Mouse (Mus musculus) heart, adult 9 months (tissue): ENCODE measurements around the gene Fars2.
A peak's percentile ranks its signal among the peaks of the same experiment; 100 is the strongest.

ENCODE experiments used
- DNase-seq, 2 experiments: peaks; one replicate each; pipeline ENCODE4 v3.0.0; 2022; ENCODE audit warnings: low spot score in 2 of 2

The Fars2 gene

DNA sequence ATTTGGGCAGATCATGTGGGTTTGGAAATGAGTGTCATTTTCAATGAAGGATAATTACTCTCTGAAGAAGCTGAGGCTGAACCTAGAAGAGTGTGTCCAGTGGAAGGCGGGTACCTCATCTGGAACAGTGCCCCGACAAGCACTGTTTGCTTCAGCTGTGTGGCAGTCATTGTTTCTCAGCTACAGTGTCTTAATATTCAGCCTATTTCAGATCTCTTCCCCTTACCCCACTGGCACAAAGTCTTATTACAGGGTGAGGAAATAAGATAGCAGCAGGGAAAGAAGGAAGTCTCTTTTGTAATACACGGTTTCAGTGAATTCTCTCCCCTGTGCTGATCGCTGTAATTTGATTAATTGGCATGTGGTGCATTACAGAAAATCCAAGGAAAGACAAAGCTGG is 101.1 kb downstream of the Fars2 start:
- no peak for DNase-seq

DNA sequence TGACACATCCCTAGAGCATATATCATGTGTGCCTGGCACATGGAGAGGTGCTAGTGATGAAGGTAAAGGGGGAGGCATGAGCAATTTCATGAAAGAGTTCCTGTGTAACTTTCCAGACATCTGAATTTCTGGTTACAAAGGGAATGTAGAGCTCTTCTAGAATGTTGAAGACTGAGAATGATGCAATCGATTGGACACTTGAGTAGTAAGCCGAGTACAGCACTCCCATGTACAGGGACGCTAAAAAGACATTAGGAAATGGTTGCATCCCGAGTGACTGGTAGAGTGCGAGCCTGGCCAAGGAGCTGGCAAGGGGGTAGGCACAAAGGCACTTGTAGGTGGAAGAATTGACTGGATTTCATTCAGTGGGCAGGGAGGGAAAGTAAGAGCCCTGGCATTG is 102.3 kb downstream of the Fars2 start:
- no peak for DNase-seq

DNA sequence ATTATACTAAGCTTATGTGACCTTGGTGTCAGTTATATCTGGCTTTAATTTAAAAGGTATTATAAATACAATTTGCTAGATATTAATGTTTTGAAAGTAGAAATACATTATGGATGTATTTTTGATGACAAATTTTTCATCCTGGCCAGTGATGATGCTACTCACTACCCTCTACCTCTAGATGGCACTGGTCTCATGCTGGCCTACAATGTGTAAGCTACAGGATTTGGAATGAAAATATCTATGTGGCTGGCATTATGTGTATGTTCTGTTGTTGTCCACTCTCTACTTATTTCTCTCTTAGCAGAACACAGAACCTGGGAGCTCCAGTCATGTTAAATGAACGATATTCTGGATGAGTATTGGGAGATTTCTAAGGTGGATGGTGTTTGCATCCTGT is 104.7 kb downstream of the Fars2 start:
- DNase-seq, result no peak

DNA sequence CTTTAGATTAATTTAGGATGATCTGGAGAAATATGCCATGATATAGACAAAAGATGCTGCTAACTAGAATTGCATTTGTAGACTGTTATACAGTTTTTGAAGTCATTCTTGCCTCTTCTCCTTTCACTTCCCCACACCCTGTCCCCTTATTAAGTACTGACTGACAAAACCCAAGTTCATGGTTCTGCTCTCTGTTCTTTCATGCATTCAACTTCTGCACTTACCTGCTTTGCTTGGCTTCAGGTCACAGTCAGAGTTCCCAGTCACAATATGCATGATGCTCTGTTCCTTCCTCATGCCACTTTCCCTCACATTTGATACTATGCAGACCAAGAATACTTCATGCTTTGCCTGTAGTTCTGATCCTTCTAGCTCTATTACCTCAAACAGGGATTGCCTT is 105.5 kb downstream of the Fars2 start:
- no peak for DNase-seq

DNA sequence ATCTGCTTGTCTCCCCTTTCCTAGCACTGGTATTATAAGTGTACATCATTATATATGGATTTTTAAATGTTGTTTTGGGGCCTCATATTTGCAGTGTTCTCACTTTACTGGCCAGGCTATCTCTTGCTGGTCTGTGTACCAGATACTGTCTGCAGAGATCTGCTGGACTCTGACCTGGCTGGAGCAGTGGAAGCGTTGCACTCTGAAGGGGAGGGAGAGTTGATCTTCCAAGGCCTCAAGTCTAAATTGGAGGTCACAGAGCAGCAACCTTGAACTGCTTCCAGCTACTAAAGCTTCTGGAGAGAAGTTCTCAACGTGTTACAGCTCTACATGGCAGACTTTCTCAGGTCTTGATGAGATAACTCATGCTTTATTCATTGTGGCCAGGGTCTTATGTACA is 107.2 kb downstream of the Fars2 start:
- no peak for DNase-seq

DNA sequence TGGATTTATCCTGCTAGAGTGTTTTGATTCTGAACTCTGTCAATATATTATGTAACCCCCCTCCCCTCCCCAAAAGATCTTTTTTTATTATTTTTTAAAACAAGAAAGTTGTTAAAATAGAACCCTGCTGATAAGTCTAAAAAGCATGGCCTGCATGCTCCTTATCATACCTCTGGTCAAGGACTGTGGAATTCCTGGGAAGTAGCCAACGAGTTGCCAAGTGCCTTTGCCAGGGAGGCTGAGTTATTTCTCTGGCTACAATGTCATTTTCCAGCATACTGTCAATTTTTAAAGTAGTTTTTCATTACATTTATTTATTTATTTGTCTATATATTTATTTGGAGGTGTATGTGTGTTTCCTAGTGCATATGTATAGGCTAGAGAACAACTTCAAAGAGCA is 125.0 kb downstream of the Fars2 start:
- peak in 1 of 2 experiments; percentile 5 for DNase-seq

DNA sequence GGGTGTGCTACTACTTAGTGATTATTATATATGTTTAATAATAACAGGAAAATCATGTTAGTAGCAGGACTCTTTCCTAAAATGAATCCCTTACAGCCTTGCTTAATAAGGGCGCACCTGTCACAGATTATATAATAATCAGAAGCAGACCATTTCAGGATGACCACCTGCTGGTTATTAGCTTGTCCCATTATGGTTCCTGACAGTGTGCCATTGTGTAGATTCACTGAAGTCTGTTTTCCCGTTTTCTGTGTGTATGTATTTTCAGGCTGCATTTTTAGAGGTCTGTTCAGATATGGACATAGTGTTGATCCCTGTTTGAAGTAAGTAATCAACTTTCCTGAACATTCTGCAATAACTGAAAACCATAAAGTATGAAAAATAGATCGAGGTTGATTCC is 136.7 kb downstream of the Fars2 start:
- no peak for DNase-seq

DNA sequence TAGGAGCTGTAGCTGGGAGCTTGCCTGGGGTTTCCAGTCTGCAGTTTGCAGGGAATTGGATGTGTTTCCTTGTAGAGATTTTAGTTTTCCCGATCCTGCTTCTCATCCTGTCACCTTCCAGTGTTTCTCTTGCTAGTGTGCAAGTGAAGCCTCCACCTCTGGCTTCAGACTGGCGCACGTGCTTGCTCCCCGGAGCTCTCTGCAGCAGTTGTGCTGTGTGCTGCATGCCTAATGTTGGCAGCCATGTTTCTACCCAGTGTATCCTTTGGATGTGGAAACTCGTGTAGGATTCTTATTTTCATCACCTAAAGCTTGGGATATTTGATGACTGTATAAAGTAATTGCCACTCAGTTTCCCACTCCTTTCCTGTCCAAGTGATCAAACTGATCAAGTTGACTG is 140.0 kb downstream of the Fars2 start:
- no peak for DNase-seq

DNA sequence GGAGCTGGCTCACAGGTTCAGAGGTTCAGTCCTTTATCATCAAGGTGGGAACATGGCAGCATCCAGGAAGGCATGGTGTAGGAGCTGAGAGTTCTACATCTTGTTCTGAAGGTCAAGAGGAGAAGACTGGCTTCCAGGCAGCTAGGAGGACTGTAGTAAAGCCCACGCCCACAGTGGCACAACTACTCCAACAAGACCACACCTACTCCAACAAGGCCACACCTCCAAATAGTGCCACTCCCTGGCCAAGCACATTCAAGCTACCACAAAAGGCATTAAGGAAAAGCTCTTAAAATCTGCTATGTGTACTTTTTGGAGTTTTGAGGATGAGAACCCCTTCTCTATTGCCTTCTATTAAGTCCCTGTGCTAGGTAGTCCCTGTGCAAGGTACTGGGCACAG is 142.5 kb downstream of the Fars2 start:
- DNase-seq, result no peak

DNA sequence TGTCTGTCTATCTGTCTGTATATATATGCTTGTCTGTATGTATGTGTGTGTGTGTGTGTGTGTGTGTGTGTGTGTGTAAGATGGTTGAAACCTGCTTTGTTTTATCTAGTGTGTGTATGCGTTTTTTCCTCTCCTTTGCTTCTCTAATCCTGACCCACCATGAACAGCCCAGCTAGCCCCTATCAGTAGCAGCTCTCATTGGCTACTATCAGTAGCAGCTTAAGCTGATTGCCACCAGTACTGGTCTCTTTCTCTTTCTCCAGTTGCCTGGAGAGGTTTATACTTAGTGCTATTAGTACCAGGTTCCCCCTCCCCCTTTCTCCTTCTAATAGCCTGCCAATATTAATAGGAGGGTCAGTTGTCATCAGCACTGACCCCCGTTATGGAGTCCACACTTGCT is 144.1 kb downstream of the Fars2 start:
- DNase-seq, result no peak

DNA sequence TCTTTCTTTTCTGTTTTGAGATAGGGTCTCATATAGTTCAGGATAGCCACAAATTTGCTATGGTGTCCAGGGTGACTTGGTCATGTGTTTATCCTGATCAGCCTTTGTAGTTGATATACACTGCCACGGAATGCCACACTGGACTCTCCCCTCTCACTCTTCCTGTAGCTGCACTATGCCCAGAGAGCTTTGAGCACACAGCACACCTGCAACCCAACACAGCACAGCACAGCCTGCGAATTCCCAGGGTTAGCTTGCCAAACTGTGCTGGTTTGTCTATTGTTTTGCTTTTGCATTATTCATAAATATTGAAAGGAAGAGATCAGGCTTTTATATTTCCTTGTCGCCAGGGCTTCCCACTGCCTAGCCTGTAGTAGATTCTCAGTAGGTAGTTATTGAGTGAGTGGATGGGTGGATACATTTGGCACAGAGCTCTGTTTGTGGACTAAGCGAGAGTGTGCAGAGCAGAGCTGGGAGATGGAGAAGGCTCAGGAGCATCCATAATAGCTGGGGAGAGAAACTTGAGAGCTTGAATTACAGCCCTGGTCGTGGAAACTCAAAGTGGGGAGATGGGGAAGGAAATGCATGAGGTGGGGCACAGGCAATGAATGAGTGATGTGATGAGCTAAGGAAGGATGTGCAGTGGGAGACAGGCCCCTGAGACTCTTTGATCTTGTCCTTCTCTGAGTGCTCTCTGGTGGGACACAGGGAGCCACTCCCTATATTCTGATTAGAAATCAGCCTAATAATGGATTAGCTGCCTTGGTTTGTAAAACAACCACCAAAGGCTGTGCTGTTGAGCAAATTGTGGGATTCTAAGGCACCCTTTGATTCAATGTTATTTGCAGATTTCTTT is 146.3 kb downstream of the Fars2 start:
- DNase-seq, result no peak

DNA sequence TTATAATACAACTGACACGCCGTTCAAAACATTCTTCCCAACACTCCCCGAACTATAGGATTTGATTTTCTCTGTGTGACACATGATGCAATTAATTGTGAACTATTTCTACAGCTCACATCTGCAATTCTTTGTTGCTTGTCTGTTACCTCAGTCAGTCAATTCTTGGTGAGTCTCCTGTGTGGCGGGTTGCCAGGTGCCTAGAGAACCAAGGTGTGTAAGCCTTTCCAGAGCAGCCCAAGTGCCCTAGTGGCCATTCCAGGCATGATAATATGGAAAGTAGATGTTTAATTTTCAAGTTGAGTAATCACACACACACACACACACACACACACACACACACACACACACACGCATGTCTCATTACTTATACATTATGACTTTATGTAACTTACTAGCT is 147.2 kb downstream of the Fars2 start:
- no peak for DNase-seq

DNA sequence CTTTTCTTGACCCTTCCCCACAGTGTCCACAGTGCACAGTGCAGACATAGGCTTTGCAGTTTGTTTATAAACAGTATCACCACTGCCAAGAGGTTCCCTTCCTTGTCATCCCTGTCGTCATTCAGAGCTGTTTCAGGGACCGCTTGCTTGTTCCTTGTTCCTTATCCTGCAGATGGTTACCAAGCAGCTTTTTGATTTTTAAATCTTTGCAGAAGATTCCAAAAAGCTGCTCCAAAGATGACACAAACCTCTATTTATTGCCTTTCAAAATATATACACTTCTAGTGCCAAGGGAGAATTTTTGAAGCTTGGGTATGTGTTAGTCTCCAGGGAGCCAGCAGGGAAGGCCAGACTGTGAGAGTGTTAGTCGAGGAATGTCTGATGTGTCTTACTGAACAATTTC is 148.1 kb downstream of the Fars2 start:
- no peak for DNase-seq

DNA sequence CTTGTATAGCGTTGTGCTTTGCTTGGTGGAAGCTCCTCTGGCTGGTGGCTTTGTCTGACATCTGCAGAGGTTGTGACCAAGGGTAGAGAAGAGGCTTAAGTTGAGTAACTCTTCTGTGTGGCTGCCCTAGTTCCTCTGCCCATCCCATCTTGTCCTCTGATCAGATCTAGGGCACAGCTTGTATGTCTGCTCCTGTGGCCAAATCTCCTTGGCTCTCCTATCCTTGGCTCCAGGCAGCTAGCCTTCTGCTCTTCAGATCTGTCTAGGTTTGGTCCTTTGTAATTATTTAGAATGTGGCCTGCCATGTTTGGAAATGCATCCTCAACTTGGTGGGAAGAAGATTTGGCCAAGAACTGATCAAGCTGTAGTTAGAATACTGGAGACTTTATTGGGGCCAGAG is 150.2 kb downstream of the Fars2 start:
- DNase-seq, result no peak

DNA sequence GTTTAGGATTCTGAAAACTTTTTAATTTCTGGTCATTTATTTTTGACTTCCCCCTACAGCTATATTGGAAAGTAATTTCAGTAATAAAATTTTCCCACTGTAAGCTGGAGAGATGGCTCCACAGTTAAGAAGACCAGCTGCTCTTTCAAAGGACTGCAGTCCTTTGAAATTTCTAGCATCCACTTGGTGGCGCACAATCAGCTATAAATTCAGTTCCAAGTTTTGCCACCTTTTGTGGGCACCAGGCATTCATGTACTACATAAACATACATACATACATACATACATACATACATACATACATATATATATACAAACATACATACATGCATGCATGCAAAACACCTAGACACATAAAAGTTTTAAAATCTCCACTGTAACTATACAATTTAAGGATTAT is 153.7 kb downstream of the Fars2 start:
- DNase-seq, result no peak

DNA sequence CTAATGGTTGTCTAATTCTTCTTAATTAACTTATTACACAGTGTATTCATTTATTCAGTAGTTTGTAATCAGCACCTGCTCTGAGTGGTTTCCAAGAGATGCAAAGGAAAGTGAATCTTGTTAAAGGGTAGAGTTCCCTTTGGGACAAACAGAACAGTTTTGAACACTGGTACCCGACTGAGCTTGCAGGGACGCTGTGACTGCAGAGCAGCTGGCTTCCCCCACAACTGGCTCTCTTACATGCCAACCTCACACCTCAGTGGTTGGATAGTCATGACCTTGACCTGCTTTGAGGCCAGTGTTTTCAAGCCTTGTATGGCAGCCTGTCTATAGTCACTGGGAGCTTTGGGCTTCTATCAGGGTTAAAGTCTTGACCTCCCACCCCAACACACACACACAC is 156.3 kb downstream of the Fars2 start:
- DNase-seq, result peak in 1 of 2 experiments; percentile 7

DNA sequence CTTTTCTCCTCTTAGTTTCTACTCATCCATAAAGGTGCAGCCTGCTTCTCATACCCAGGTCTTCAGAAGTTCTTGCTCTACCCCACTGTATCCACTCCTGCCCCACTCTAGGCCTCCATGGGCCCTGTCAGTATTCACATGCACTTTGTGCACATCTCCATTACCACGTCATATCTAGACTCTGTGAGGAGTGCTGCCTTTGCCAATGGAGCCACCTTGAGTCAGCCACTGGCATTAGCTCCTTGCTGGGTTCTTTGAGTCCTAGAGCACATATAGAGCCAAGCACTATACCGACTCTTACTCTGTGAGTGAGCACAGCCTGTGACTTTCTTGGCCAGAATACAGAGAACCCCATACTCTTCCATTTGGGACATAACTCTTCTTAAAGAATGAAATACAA is 159.0 kb downstream of the Fars2 start:
- no peak for DNase-seq

DNA sequence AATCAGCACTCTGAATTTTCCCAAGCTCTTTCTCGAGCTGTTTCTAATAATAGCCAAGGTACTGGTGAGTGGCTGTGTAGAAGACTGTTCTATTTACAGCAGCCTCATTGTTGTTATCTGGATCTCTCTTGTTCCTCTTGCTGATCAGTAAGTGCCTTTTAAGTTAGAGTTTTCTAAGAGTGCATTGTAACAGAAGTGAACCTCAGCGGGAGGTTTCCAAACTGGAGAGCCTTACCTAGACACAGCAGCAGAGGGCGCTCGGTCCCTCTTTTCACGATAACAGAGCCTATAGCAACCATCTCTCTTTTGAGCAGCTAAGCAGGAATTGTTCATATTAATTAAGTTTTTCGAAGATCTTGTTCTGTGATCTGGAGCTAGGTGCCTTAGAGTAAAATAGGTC is 164.8 kb downstream of the Fars2 start:
- DNase-seq, result peak; percentile 38 to 67

DNA sequence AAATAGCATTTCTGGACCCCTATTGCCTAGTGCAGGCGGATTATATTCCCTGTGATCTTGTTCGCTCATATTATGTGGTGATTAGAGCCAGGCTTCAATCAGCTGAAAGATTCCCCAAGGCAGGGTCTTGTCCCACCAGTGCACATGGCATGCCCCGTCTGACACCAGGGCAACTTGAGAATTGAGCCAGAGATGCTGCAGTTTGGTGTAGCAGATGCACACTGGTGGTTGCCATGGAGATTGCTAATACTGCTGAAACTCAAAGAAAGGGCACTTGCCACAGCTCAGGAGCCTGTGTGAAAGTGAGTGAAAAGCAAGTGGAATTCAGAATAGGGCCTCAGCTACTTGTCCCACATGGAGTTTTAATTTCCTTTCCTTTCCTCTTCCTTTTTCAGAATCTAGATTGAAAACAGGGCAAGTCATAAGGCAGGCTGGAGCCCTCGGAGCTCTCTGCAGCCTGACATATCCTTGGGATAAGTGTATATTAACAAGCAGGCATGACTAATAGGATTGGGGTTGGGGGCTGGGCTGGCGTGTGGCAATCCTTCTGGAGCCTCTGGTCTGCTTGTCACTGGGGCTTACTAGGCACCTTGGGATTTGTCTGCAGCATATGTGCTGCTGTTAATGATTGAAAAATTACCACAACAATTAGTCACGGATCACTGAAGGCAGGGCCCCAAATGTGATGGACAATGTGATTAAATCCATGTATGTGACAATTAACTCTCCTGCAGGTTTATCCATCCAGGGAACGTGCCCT is 165.8 kb downstream of the Fars2 start:
- DNase-seq, result no peak

DNA sequence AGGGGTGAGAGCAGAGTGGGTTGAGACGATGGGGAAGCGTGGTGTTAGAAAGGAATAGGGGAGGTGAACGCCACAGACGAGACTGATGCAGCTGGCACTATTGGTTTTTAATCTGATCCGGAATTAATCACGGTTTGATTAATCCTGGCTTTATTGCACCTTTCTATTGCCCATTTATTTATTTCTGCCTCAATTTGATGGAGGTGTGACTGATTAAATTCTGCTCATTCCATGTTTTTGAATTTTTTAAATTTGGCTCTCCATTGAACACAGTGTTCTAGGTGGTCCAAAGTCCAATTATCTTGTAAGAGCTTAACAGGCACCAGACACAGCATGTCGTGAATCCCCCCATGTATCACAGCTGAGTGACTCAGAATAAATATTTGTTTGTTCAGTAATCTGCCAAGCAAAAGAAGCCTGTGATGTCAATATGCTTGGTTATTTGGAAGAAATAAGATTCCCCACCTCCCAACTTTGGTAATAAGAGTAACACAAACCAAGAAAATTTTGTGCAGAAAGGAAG is 166.4 kb downstream of the Fars2 start:
- DNase-seq, result no peak

DNA sequence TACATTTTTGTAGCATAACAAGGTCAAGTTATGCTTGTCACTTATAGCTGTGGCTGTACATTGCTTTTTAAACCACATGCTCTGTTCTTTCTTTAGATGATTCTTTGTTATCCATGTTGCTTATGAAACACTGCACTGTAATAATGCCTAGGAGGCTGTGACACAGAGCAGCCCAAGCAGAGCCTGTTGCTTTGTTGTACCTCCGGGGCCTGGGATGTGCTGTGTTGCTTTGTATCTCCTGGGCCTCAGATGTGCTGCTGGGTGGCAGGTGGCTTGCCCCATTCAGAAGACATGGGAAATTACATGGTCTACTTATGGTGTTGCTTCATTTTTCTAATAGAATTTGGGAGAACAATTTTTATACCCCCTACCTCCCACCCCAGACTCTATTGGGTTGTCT is 166.9 kb downstream of the Fars2 start:
- DNase-seq, result no peak

DNA sequence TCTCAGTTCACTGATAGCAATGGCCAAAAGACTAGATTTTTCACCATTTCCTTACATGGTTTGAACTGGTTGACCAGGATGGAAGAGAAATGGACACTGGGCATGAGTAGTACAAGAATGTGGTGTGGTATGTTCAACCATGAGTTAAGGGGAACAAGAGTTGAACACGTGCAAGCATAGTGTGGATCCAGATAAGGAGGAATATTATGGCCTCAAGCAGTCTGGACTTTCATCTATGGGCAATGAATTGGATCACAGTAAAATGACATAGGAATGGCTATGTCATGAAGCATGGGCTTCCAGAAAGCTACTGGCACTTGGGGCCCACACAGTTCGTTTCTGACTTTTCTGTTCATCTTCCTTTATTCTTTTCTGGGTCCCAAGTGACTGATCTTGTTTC is 168.0 kb downstream of the Fars2 start:
- DNase-seq, result no peak

DNA sequence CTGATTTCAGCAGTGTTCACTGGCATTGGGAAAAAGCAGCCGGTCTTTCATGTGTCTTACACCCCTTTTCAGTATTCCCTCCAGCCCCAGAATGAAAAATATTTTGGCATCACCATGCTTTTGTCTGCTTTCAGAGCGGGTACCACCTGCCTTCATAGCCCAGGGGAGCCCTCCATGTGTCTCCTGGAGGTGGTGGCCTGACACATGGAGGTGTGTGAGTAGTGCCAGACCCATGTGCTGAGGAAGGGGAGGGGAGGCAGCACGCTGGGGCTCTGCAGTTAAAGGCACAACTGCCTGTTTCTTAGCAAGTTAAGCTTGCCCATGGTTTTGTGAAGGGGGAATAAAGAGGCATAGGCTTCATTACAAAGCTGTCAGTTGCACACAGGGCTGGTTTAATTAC is 176.3 kb downstream of the Fars2 start:
- no peak for DNase-seq
